Mouse (Mus musculus): ENCODE results near the gene Clec2h. TPM values are rescaled to one million over a fixed set of nuclear protein-coding genes. Genes with fewer than 3 reads are reported as not detected.
A peak's percentile ranks its signal among the peaks of the same experiment; 100 is the strongest.
"Not testable (repeated sequence)": the region's sequence is repeated elsewhere in the genome, so short reads cannot be mapped to it uniquely, and the experiment has no call there.

Clec2h gene
- 0.17 TPM in 1 of 2 replicates, not detected in the other for polyA plus RNA-seq (2012; rRNA removed)

DNA sequence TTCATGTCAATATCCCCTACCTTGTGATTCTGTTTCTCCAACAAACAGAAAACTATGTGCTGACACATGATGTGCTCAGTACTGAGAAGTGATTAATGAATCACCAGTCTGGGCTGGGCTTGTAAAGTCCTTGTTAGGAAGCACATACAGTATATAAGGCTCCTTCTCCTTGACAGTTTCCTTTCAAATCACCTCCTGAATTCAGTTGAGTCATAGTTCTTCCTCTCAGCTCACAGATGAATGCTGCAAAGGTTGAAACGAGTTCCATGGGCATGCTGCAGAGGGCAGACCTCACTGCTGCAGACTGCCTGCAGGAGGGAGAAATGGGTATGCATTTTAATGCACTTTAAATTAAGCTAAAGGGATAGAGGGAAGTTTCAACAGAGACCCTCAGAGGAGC is at the start of gene Clec2h:
Gene Clec2h, plus strand, starts transcription at position 180 of the 400 bp plus-strand sequence.
- WGBS: 3% methylated on average over 1 of the region's 1 CpGs
- DNase-seq: no peak
- Histone ChIP-seq H3K4me3 (replicated peaks; ENCODE audit: extremely low read depth, low read depth, low read length) (no peak within 1 kb of the TSS), H3K4me1 (ENCODE audit: control insufficient read depth, insufficient read depth, low read length) (no peaks in the 10 kb centered on the region)
- no peak for TF ChIP-seq POLR2A (IDR thresholded peaks at IDR 0.05; ENCODE audit: borderline replicate concordance, extremely low read depth, low read depth, low read length)
- no peak for TF ChIP-seq CTCF (IDR thresholded peaks at IDR 0.05; ENCODE audit: insufficient read depth, low read length)

DNA sequence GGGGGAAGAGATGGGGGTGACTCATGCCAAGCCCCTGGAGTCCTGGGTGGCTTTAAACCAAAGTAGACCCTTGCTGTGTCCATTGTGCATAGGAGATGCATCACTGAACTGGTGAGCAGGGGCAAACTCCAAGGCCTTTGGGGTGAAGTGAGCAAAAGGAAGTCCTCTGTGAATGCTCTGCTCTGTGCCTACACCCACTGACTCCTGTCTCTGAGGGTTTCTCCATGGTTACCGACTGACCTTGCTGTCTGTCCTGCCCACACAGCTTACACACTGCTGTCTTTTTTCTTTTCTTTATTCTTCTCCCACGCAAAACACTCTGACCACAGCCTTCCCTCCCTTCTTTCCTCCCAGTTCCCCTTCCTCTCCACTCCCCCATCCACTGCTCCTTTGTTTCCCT is 39.5 kb upstream of the Clec2h start:
- TF ChIP-seq CTCF (IDR thresholded peaks at IDR 0.05; ENCODE audit: insufficient read depth, low read length) (no peak), POLR2A (IDR thresholded peaks at IDR 0.05; ENCODE audit: borderline replicate concordance, extremely low read depth, low read depth, low read length) (no peak)
- Histone ChIP-seq H3K4me1 (ENCODE audit: control insufficient read depth, insufficient read depth, low read length) (no peaks in the 10 kb centered on the region), H3K4me3 (replicated peaks; ENCODE audit: extremely low read depth, low read depth, low read length) (no peak overlapping the region)
- WGBS: 53% methylated on average over 2 of the region's 2 CpGs
- no peak for DNase-seq

DNA sequence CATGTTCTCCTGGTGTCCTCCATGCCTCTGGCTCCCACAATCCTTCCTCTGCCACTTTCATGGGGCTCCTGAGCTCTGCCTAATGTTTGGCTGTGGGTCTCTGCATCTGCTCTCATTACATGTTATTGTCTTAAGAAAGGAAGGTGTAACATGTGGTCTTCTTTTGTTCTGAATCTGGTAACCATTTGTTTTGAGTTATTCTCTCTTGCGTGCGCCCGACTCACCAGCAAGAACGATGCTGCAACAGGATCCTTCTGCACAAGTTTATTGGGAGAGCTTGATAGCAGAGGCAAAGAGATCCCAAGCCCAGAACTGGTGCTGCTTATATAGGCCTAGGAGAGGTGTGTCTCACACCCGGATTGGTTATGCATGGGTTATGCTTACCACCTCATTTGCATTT is 38.8 kb upstream of the Clec2h start, which contains the start of gene Klrb1a:
Gene Klrb1a, minus strand, starts transcription at position 101 of the 400 bp plus-strand sequence.
- 95% methylated on average over 5 of the region's 5 CpGs for WGBS
- H3K4me3 ChIP-seq (replicated peaks; ENCODE audit: extremely low read depth, low read depth, low read length); DNase-seq; H3K4me1 ChIP-seq (ENCODE audit: control insufficient read depth, insufficient read depth, low read length): not testable (repeated sequence)

DNA sequence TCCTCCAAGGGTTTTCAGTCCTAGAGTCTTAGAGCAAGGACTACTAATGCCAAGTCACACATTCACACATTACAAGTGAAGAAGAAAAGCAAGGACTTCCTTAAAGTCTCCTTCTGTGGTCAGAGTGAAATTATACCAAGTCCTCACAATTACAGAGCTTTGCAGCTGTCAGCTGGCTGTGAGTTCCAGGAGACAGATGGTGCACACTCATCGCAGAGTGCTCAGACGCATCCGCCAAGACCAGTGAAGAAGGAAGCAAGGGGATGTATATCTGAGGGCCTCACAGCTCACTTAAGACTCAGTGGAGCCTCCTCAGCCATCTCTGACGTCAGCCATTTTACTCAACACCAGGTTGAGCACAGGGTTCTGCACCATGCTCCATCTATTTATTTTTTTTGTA is 37.8 kb upstream of the Clec2h start:
- TF ChIP-seq POLR2A (IDR thresholded peaks at IDR 0.05; ENCODE audit: borderline replicate concordance, extremely low read depth, low read depth, low read length) (no peak), CTCF (IDR thresholded peaks at IDR 0.05; ENCODE audit: insufficient read depth, low read length) (no peak)
- WGBS: 70% methylated on average over 4 of the region's 4 CpGs
- no peak for DNase-seq
- H3K4me3 ChIP-seq (replicated peaks; ENCODE audit: extremely low read depth, low read depth, low read length): no peak overlapping the region
- H3K4me1 ChIP-seq (ENCODE audit: control insufficient read depth, insufficient read depth, low read length): no peaks in the 10 kb centered on the region

DNA sequence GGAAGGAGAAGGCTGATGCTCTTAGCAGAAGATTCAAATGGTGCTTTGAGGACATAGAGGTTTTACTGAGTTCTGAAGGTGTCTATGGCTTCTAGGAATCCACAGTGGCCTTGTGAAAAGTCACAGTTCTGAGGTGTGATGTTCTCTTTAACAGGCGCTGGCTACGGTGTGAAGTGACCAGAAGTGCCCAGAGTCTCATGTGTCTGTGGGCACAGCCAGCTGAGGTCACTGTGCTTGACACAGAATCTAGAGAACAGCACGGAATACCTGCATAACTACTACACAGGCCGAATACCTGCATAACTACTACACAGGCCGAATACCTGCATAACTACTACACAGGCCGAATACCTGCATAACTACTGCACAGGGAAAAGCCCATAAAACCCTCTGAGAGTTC is 36.9 kb upstream of the Clec2h start:
- WGBS: 91% methylated on average over 6 of the region's 6 CpGs
- not testable (repeated sequence) for H3K4me1 ChIP-seq (ENCODE audit: control insufficient read depth, insufficient read depth, low read length); DNase-seq; H3K4me3 ChIP-seq (replicated peaks; ENCODE audit: extremely low read depth, low read depth, low read length)

DNA sequence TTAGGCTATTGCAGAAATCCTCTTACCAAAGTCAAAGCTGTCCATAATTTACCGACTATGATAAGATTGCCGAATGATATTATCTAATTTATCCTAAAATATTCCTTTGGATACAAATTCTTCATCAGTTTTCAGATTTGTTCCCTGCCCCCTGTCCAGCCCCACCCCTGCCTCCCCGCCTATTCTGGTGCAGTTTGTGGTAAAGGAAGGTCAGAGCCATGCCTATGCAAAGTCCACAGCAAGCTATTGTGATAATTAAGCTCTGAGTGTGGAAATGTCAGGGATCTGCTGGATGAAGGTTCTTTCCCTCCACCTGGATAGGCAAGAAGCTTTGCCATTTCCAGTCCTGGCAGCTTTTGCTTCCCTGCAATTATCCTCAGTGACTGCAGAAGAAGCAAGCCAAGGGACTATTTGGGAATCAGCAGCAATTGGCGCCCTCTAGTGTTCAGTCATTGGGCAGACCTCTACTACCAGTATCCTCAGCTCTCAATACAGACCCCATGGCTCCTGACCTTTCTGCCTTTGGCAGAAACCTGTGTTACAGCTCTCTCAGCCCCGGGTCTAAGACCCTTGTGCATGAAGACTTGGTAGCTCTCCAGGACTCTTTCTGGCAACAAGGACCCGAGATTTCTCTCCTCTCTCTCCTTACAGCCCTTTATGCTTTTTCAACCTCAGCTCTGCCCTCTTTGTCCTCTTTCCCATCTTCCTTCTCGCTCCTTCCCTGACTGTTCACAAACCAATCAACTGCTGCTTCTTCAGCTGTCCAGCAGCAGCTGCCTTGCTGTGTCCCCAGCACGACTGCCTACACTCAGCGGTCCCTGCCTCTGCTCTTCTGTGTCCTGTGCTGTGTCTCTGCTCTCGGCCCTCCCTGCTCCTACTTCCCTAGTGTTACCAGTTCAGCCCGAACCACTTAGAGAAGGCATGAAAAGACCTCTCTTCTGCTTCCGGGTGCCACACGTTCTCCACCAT is 32.1 kb upstream of the Clec2h start:
- WGBS: 45% methylated on average over 13 of the region's 13 CpGs
- TF ChIP-seq CTCF (IDR thresholded peaks at IDR 0.05; ENCODE audit: insufficient read depth, low read length): peak; percentile 54
- not testable (repeated sequence) for H3K4me3 ChIP-seq (replicated peaks; ENCODE audit: extremely low read depth, low read depth, low read length); H3K4me1 ChIP-seq (ENCODE audit: control insufficient read depth, insufficient read depth, low read length)
- DNase-seq: peak; percentile 30

DNA sequence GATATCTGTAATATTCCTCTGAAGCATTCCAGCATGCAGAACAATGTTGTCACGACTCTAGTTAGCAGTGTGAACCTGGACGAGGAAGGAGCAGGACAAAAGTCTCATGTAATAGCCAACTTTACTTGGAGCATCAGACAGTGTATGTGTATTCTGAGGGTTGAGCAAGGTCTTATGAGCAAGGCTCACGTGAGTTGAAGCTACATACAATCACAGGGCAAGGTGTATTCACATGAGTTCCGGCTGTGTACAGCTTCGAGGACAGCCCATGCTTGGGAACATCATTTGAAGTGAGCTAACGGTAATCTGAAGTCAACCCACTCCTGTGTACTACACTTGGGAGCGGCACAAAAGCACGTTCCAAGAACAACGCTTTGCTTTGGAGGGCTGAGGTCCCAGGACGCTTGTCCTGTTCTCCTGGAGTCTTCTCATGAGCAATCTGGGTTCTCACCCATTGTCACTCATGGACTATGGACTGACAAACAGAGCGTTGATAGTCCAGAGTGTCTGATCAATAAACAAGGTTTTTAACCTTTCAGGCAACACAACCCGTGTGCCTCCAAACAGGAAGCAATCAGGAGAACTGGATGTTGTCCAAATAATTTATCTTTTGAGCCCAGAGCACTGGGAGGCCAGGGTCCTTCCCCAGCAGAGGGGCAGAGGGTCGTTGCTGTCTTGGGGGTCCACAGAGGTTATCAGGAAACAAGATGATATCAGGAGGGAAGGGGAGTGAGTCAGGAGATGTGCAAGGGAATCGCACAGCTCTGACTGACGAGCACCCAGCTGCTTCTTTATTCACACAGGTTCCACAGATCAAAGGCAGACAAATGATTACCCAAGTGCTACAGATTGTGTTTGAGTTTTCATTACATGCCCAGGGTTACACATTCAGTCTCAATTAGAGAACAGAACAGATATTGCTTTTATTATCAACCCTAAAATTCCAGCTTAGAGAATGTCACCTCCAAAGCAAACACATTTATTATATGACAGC is 31.0 kb upstream of the Clec2h start:
- not testable (repeated sequence) for H3K4me1 ChIP-seq (ENCODE audit: control insufficient read depth, insufficient read depth, low read length); H3K4me3 ChIP-seq (replicated peaks; ENCODE audit: extremely low read depth, low read depth, low read length); DNase-seq
- 54% methylated on average over 15 of the region's 15 CpGs for WGBS

DNA sequence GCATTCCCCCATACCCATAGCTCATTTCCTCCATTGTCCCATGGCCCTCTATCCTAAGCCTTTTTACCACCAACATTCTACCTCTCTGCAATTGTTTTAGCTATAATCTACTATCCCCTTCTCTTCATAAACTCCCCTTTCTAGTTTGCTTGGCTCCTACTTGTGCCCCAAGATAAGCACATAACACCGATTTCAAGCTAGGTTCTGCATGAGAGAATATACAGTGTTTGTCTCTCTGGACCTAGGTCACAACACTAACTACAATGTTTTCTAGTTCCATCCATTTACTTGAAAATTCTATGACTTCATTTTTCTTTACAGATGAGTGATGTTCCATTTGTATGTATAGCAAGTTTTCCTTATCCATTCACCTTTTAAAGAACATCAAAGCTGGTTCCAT is 21.5 kb upstream of the Clec2h start:
- WGBS: 86% methylated on average over 1 of the region's 1 CpGs
- Histone ChIP-seq H3K4me3 (replicated peaks; ENCODE audit: extremely low read depth, low read depth, low read length) (no peak overlapping the region), H3K4me1 (ENCODE audit: control insufficient read depth, insufficient read depth, low read length) (no peaks in the 10 kb centered on the region)
- no peak for DNase-seq
- TF ChIP-seq CTCF (IDR thresholded peaks at IDR 0.05; ENCODE audit: insufficient read depth, low read length) (no peak), POLR2A (IDR thresholded peaks at IDR 0.05; ENCODE audit: borderline replicate concordance, extremely low read depth, low read depth, low read length) (no peak)

DNA sequence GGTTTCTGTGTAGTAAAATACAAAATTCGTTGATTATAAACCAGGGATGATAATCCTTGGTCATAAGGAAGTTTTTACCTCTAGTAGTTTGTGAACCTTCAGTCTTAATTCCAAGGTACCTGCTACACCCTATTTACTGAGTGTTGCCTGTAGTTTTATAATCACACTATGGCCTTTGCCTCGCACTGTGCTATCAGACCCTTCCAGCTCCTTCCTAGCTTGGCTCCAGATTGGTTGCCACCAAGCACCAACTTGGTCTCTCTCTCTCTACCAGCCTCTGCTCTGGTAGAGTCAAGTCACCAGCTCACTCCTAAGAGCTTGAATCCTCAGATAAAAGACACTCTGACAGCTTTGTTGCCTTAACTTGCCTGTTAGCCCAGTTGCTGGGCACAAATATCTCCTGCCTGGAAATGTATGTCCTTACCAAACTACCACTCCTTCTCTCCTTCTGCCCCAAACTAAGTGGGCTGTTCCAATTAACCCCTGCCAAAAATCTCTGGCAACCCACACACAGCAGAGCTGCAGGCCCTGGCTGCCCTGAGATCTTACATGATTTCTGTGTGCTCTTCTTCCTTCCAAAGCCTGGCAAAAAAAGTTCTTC is 21.0 kb upstream of the Clec2h start:
- Histone ChIP-seq H3K4me3 (replicated peaks; ENCODE audit: extremely low read depth, low read depth, low read length) (no peak overlapping the region), H3K4me1 (ENCODE audit: control insufficient read depth, insufficient read depth, low read length) (no peaks in the 10 kb centered on the region)
- no peak for DNase-seq
- 70% methylated on average over 2 of the region's 2 CpGs for WGBS
- TF ChIP-seq CTCF (IDR thresholded peaks at IDR 0.05; ENCODE audit: insufficient read depth, low read length): no peak
- TF ChIP-seq POLR2A (IDR thresholded peaks at IDR 0.05; ENCODE audit: borderline replicate concordance, extremely low read depth, low read depth, low read length): no peak

Measured in lung, adult 2 months (tissue).